Mouse (Mus musculus) spleen, embryonic (tissue): Measurements from ENCODE around the gene Gm20388.

Experiments
- CTCF ChIA-PET: fragments of 350-600 bp; sonication (Branson Sonifier 250); formaldehyde crosslinking; loops from one replicate; lab custom pipeline; 2022; lab: Charles Lee

The Gm20388 gene

GRCm38 (mm10) chr8:122712411-122713156 is 2801.9 kb downstream of the Gm20388 start:
- CTCF ChIA-PET: no interaction called here

- CTCF ChIA-PET: no interaction called here
Measured at GRCm38 (mm10) chr8:122713157-122713518, 2802.5 kb downstream of the Gm20388 start.

GRCm38 (mm10) chr8:122716566-122716965 is 2805.9 kb downstream of the Gm20388 start:
- CTCF ChIA-PET: interaction anchor here (0.5 kb wide), 1 partner anchor 156 kb away, joined by 3 read pairs; no protein-coding TSS in a partner anchor

- CTCF ChIA-PET: interaction anchor here (0.6 kb wide), 1 partner anchor 656 kb away, joined by 3 read pairs; the partner anchor contains the start of gene Tcf25
Measured at GRCm38 (mm10) chr8:122717869-122718509, 2807.3 kb downstream of the Gm20388 start.

GRCm38 (mm10) chr8:122718711-122719499 is 2808.3 kb downstream of the Gm20388 start:
- CTCF ChIA-PET: no interaction called here

GRCm38 (mm10) chr8:122719500-122720065 is 2808.9 kb downstream of the Gm20388 start:
- CTCF ChIA-PET: no interaction called here

- CTCF ChIA-PET: interaction anchor here (0.6 kb wide), 1 partner anchor 112 kb away, joined by 4 read pairs; no protein-coding TSS in a partner anchor
Measured at GRCm38 (mm10) chr8:122720070-122720729, 2809.6 kb downstream of the Gm20388 start.

- CTCF ChIA-PET: interaction anchor here (0.6 kb wide), 1 partner anchor 111 kb away, joined by 4 read pairs; no protein-coding TSS in a partner anchor
Measured at GRCm38 (mm10) chr8:122720811-122721640, 2810.4 kb downstream of the Gm20388 start.

GRCm38 (mm10) chr8:122725187-122725586 is 2814.5 kb downstream of the Gm20388 start:
- CTCF ChIA-PET: interaction anchor here (0.6 kb wide), 1 partner anchor 273 kb away, joined by 7 read pairs; no protein-coding TSS in a partner anchor

GRCm38 (mm10) chr8:122726789-122727188 is 2816.1 kb downstream of the Gm20388 start:
- CTCF ChIA-PET: no interaction called here

- CTCF ChIA-PET: no interaction called here
Measured at GRCm38 (mm10) chr8:122727412-122727811, 2816.8 kb downstream of the Gm20388 start.

GRCm38 (mm10) chr8:122728630-122729029 is 2818.0 kb downstream of the Gm20388 start:
- CTCF ChIA-PET: no interaction called here

GRCm38 (mm10) chr8:122735110-122735509 is 2824.5 kb downstream of the Gm20388 start:
- CTCF ChIA-PET: interaction anchor here (0.7 kb wide), 1 partner anchor 23 kb away, joined by 4 read pairs; no protein-coding TSS in a partner anchor

- CTCF ChIA-PET: no interaction called here
Measured at GRCm38 (mm10) chr8:122735542-122736473, 2825.2 kb downstream of the Gm20388 start.

GRCm38 (mm10) chr8:122736623-122737022 is 2826.0 kb downstream of the Gm20388 start:
- CTCF ChIA-PET: no interaction called here

- CTCF ChIA-PET: interaction anchor here (0.7 kb wide), 1 partner anchor 55 kb away, joined by 5 read pairs; no protein-coding TSS in a partner anchor
Measured at GRCm38 (mm10) chr8:122737071-122737470, 2826.4 kb downstream of the Gm20388 start.

GRCm38 (mm10) chr8:122737886-122738285 is 2827.2 kb downstream of the Gm20388 start:
- CTCF ChIA-PET: interaction anchor here (0.7 kb wide), 1 partner anchor 54 kb away, joined by 5 read pairs; no protein-coding TSS in a partner anchor

- CTCF ChIA-PET: no interaction called here
Measured at GRCm38 (mm10) chr8:122739102-122739725, 2828.6 kb downstream of the Gm20388 start.
